Mouse (Mus musculus) hindlimb bud, embryonic 11.5 days (tissue): ENCODE results near the gene Cubn.

ENCODE experiments used
- DNase-seq: peaks from one replicate; pipeline ENCODE4 v3.0.0-alpha.2; 2012; ENCODE audit warnings: low read depth, low spot score; ENCODE audit errors: extremely low spot score

Cubn gene

GRCm38 (mm10) chr2:13491734-13492133 is at the start of gene Cubn:
Gene Cubn, minus strand, starts transcription at chr2:13491813.
- no peak for DNase-seq

- DNase-seq, result no peak
Measured at GRCm38 (mm10) chr2:13539860-13540259, 48.2 kb upstream of the Cubn start.

- no peak for DNase-seq
Measured at GRCm38 (mm10) chr2:13538704-13539377, 47.2 kb upstream of the Cubn start.

- DNase-seq, result no peak
Measured at GRCm38 (mm10) chr2:13538258-13538657, 46.6 kb upstream of the Cubn start.

GRCm38 (mm10) chr2:13537733-13538132 is 46.1 kb upstream of the Cubn start:
- DNase-seq, result no peak

- no peak for DNase-seq
Measured at GRCm38 (mm10) chr2:13536747-13537146, 45.1 kb upstream of the Cubn start.

- DNase-seq, result no peak
Measured at GRCm38 (mm10) chr2:13530639-13531038, 39.0 kb upstream of the Cubn start.

- DNase-seq, result no peak
Measured at GRCm38 (mm10) chr2:13529253-13529933, 37.8 kb upstream of the Cubn start.

GRCm38 (mm10) chr2:13527531-13527930 is 35.9 kb upstream of the Cubn start:
- no peak for DNase-seq

- no peak for DNase-seq
Measured at GRCm38 (mm10) chr2:13527125-13527524, 35.5 kb upstream of the Cubn start.

- DNase-seq, result no peak
Measured at GRCm38 (mm10) chr2:13526205-13526604, 34.6 kb upstream of the Cubn start.

GRCm38 (mm10) chr2:13523540-13524456 is 32.2 kb upstream of the Cubn start:
- DNase-seq, result no peak

- no peak for DNase-seq
Measured at GRCm38 (mm10) chr2:13522106-13522505, 30.5 kb upstream of the Cubn start.

- DNase-seq, result no peak
Measured at GRCm38 (mm10) chr2:13514949-13515348, 23.3 kb upstream of the Cubn start.

- DNase-seq, result no peak
Measured at GRCm38 (mm10) chr2:13502717-13503116, 11.1 kb upstream of the Cubn start.

- DNase-seq, result no peak
Measured at GRCm38 (mm10) chr2:13501553-13501952, 9.9 kb upstream of the Cubn start.

GRCm38 (mm10) chr2:13500298-13500999 is 8.8 kb upstream of the Cubn start:
- no peak for DNase-seq

- no peak for DNase-seq
Measured at GRCm38 (mm10) chr2:13499196-13499595, 7.6 kb upstream of the Cubn start.

GRCm38 (mm10) chr2:13496087-13496486 is 4.5 kb upstream of the Cubn start:
- DNase-seq, result no peak

GRCm38 (mm10) chr2:13492927-13493326 is 1.3 kb upstream of the Cubn start:
- DNase-seq, result no peak

GRCm38 (mm10) chr2:13490480-13490879 is 1.1 kb downstream of the Cubn start:
- no peak for DNase-seq
